25 mouse cellular contexts compared by ENCODE assay signal in the genomic region with DNA sequence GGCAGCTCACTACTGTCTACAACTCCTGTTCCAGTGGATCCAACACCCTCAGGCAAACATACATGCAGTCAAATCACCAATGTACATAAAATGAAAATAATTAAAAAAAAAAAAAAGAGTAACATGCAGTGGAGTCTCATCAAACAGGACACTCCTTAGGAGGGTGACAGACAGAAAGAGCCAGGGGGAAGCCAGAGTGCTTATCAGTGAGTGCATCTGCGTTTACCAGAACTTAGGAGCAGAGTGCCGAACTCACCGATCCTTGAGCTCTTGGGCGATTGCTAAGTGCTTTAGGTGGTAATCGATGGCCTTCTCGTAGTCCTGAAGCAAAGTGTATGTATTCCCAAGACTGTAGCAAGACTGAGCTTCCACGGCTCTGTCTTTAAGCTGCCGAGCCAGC. TPM values are rescaled to one million over a fixed set of nuclear protein-coding genes. Genes with fewer than 3 reads are reported as not detected.
DNase-seq lines count a peak whose midpoint lies in the region; ATAC-seq and TF ChIP-seq lines count a peak whose summit lies in the region.
"Had no signal": no experiment of that assay in that cellular context is flagged by ENCODE, and none has a peak within 500 bp of the region (broad histone marks: within the 10 kb centered on the region; RNA-seq: fewer than 3 reads in every experiment).

No protein-coding gene starts in this region.

- no peaks in the 10 kb centered on the region for H3K4me1 ChIP-seq in heart, adult 2 months (ENCODE audit: control insufficient read depth, insufficient read depth, low read length)
- H3K4me1 ChIP-seq in liver, embryonic 11.5 days (replicated peaks; ENCODE audit: control insufficient read depth, insufficient read depth, low read length) = no peaks in the 10 kb centered on the region
- H3K4me1 ChIP-seq in liver, postnatal 0 days (ENCODE audit: insufficient read depth) = no peaks in the 10 kb centered on the region
- peaks cover 8% of the 10 kb centered on the region for H3K4me1 ChIP-seq in liver, embryonic 13.5 days (replicated peaks)
- no peaks in the 10 kb centered on the region for H3K4me1 ChIP-seq in midbrain, embryonic 11.5 days (ENCODE audit: control insufficient read depth, insufficient read depth, low read length)
- no peaks in the 10 kb centered on the region for H3K4me1 ChIP-seq in midbrain, embryonic 10.5 days

- TF ChIP-seq POLR2A in heart, adult 2 months (IDR thresholded peaks at IDR 0.05; ENCODE audit: insufficient read depth, low read depth, low read length) = no peak

- DNase-seq in heart, adult 11 months = peak; percentile 18
- DNase-seq in heart, adult 2 months = no peak
- no peak for DNase-seq in liver, embryonic 11.5 days (ENCODE audit: low spot score)
- no peak for DNase-seq in liver, postnatal 0 days
- no peak for DNase-seq in liver, embryonic 13.5 days
- no peak for DNase-seq in liver
- DNase-seq in midbrain, embryonic 11.5 days (ENCODE audit: low spot score, missing footprints) = peak; percentile 80
- no peak for DNase-seq in midbrain, embryonic 10.5 days (ENCODE audit: low spot score)
- DNase-seq: adrenal gland, adult 2 months; adrenal gland, adult 8-10 months; adrenal gland, postnatal 10 days; adrenal gland, postnatal 14 days; adrenal gland, postnatal 25 days; adrenal gland, postnatal 36 days; B cell, adult 2 months; cerebellum, adult 11 months; cerebellum, adult 11-12 months had no signal

- ATAC-seq in liver, embryonic 11.5 days (replicated peaks; ENCODE audit: low FRiP score) = peak; percentile 54; the same call in 1 of the 2 replicates
- no peak for ATAC-seq in liver, postnatal 0 days
- 0 out of 2 replicates have a peak, but pooled peaks have one; percentile 45 for ATAC-seq in liver, embryonic 13.5 days (ENCODE audit: low read depth)
- no peak for ATAC-seq in midbrain, embryonic 11.5 days (ENCODE audit: low FRiP score)
- ATAC-seq: activated CD4-positive, CD25-positive, alpha-beta regulatory T cell, adult 4 months; CD4-positive, CD25-positive, alpha-beta regulatory T cell, adult 4 months; Patski had no signal

- intact Hi-C loops in heart, adult 2 months (cut with DNase I) = no loop called here

- no peaks in the 10 kb centered on the region for H3K9me3 ChIP-seq in liver, embryonic 11.5 days (ENCODE audit: control insufficient read depth, low read length)
- no peaks in the 10 kb centered on the region for H3K9me3 ChIP-seq in liver, postnatal 0 days (ENCODE audit: low read length)
- H3K9me3 ChIP-seq in liver, embryonic 13.5 days (replicated peaks) = no peaks in the 10 kb centered on the region
- no peaks in the 10 kb centered on the region for H3K9me3 ChIP-seq in midbrain, embryonic 11.5 days (ENCODE audit: control insufficient read depth, low read length)
- no peaks in the 10 kb centered on the region for H3K9me3 ChIP-seq in midbrain, embryonic 10.5 days (replicated peaks)
- H3K9me3 ChIP-seq: G1E had no signal

- no peaks in the 10 kb centered on the region for H3K27me3 ChIP-seq in heart, adult 2 months (ENCODE audit: control insufficient read depth, insufficient read depth, low read length)
- no peaks in the 10 kb centered on the region for H3K27me3 ChIP-seq in liver, embryonic 11.5 days (replicated peaks; ENCODE audit: control insufficient read depth, insufficient read depth, low read length)
- no peaks in the 10 kb centered on the region for H3K27me3 ChIP-seq in liver, postnatal 0 days (ENCODE audit: insufficient read depth, low read length)
- no peaks in the 10 kb centered on the region for H3K27me3 ChIP-seq in liver, embryonic 13.5 days
- H3K27me3 ChIP-seq in midbrain, embryonic 11.5 days (ENCODE audit: control insufficient read depth, insufficient read depth, low read length) = no peaks in the 10 kb centered on the region
- no peaks in the 10 kb centered on the region for H3K27me3 ChIP-seq in midbrain, embryonic 10.5 days (ENCODE audit: low read depth, poor library complexity, severe bottlenecking)
- H3K27me3 ChIP-seq: CH12.LX, Patski had no signal

- H3K27ac ChIP-seq in heart, adult 2 months = no peak overlapping the region
- H3K27ac ChIP-seq in liver, embryonic 11.5 days (ENCODE audit: low read depth, low read length) = no peak overlapping the region
- H3K27ac ChIP-seq in liver, postnatal 0 days (ENCODE audit: low read depth) = no peak overlapping the region
- no peak overlapping the region for H3K27ac ChIP-seq in liver, embryonic 13.5 days
- no peak overlapping the region for H3K27ac ChIP-seq in midbrain, embryonic 11.5 days (ENCODE audit: low read depth, low read length)
- H3K27ac ChIP-seq in midbrain, embryonic 10.5 days (replicated peaks) = no peak overlapping the region

- no peak overlapping the region for H3K9ac ChIP-seq in heart, adult 2 months (ENCODE audit: low read depth, low read length)
- no peak overlapping the region for H3K9ac ChIP-seq in liver, embryonic 11.5 days (ENCODE audit: low read depth, low read length)
- no peak overlapping the region for H3K9ac ChIP-seq in liver, postnatal 0 days (replicated peaks)
- H3K9ac ChIP-seq in liver, embryonic 13.5 days = no peak overlapping the region
- no peak overlapping the region for H3K9ac ChIP-seq in midbrain, embryonic 11.5 days (ENCODE audit: low read length)

- no peak for TF ChIP-seq EP300 in heart, adult 2 months (IDR thresholded peaks at IDR 0.05; ENCODE audit: insufficient read depth, low read depth, low read length)
- TF ChIP-seq EP300 in liver, postnatal 0 days (IDR thresholded peaks at IDR 0.05; ENCODE audit: low read depth) = no peak

- TF ChIP-seq CTCF in heart, adult 2 months (IDR thresholded peaks at IDR 0.05) = no peak
- no peak for TF ChIP-seq CTCF in liver, postnatal 0 days (IDR thresholded peaks at IDR 0.05; ENCODE audit: low read depth)

- H3K4me2 ChIP-seq in liver, embryonic 11.5 days = no peak overlapping the region
- no peak overlapping the region for H3K4me2 ChIP-seq in liver, postnatal 0 days (ENCODE audit: low read depth, low read length)
- no peak overlapping the region for H3K4me2 ChIP-seq in liver, embryonic 13.5 days
- H3K4me2 ChIP-seq in midbrain, embryonic 11.5 days = no peak overlapping the region

- no peaks in the 10 kb centered on the region for H3K79me2 ChIP-seq in heart, adult 2 months (replicated peaks; ENCODE audit: control insufficient read depth, insufficient read depth, low read length)

- WGBS in heart, adult 2 months = 90% methylated on average over 8 of the region's 8 CpGs
- 78% methylated on average over 8 of the region's 8 CpGs for WGBS in liver, embryonic 11.5 days
- WGBS in liver, postnatal 0 days (ENCODE audit: insufficient replicate concordance) = 86% methylated on average over 8 of the region's 8 CpGs
- 66% methylated on average over 8 of the region's 8 CpGs for WGBS in liver, embryonic 13.5 days (ENCODE audit: insufficient replicate concordance)
- 94% methylated on average over 8 of the region's 8 CpGs for WGBS in midbrain, embryonic 11.5 days
- 95% methylated on average over 8 of the region's 8 CpGs for WGBS in midbrain, embryonic 10.5 days

- no peak overlapping the region for H3K4me3 ChIP-seq in heart, adult 2 months
- no peak overlapping the region for H3K4me3 ChIP-seq in liver, embryonic 11.5 days (ENCODE audit: low read depth, low read length)
- H3K4me3 ChIP-seq in liver, postnatal 0 days (ENCODE audit: low read depth, low read length) = no peak overlapping the region
- no peak overlapping the region for H3K4me3 ChIP-seq in liver, embryonic 13.5 days (replicated peaks)
- no peak overlapping the region for H3K4me3 ChIP-seq in midbrain, embryonic 11.5 days (ENCODE audit: low read depth, low read length)
- no peak overlapping the region for H3K4me3 ChIP-seq in midbrain, embryonic 10.5 days

- no peaks in the 10 kb centered on the region for H3K36me3 ChIP-seq in heart, adult 2 months (ENCODE audit: control insufficient read depth, insufficient read depth, low read length)
- H3K36me3 ChIP-seq in liver, embryonic 11.5 days (ENCODE audit: control insufficient read depth, insufficient read depth, low read length) = peaks cover 23% of the 10 kb centered on the region
- peaks cover 61% of the 10 kb centered on the region for H3K36me3 ChIP-seq in liver, postnatal 0 days (replicated peaks; ENCODE audit: insufficient read depth, low read length)
- peaks cover 85% of the 10 kb centered on the region for H3K36me3 ChIP-seq in liver, embryonic 13.5 days
- H3K36me3 ChIP-seq in midbrain, embryonic 11.5 days (ENCODE audit: control insufficient read depth, insufficient read depth, low read length) = peaks cover 21% of the 10 kb centered on the region; the same call in 1 of the 2 replicates
- peaks cover 94% of the 10 kb centered on the region for H3K36me3 ChIP-seq in midbrain, embryonic 10.5 days

RNA-seq across cellular contexts. Expression of gene Gpsm2, which starts 23.4 kb away (rescaled TPM):
- under 1 TPM; 0.57 to 0.94 TPM for total RNA-seq in heart, adult 2 months (2021)
- polyA plus RNA-seq in heart, adult 2 months (2012; rRNA removed) = 0.82 and 0.91 TPM in 2 replicates
- 41.8 and 46.2 TPM in 2 replicates for polyA plus RNA-seq in liver, embryonic 11.5 days (2014; fragmentation: Nextera tagmentation; extraction: Ambion mirVana)
- 18.3 and 21.6 TPM in 2 replicates for polyA plus RNA-seq in liver, postnatal 0 days (2015; fragmentation: Nextera tagmentation; extraction: Ambion mirVana)
- 35.9 and 45.0 TPM in 2 replicates for polyA plus RNA-seq in liver, embryonic 13.5 days (2015; fragmentation: Nextera tagmentation; extraction: Ambion mirVana)
- 113 and 119 TPM in 2 replicates for polyA plus RNA-seq in midbrain, embryonic 11.5 days (2014; fragmentation: Nextera tagmentation; extraction: Ambion mirVana)
- polyA plus RNA-seq in midbrain, embryonic 10.5 days (2016; fragmentation: Nextera tagmentation; extraction: Ambion mirVana) = 90.8 and 100 TPM in 2 replicates

RNA-seq across cellular contexts. Expression of gene Aknad1, which starts 40.8 kb away (rescaled TPM):
- under 1 TPM in 1 of 2 experiments, not detected in 1; 0.05 TPM for total RNA-seq in heart, adult 2 months (2021)
- 0.04 and 0.06 TPM in 2 replicates for polyA plus RNA-seq in heart, adult 2 months (2012; rRNA removed)
- polyA plus RNA-seq in liver, embryonic 11.5 days (2014; fragmentation: Nextera tagmentation; extraction: Ambion mirVana) = 0.44 and 0.45 TPM in 2 replicates
- polyA plus RNA-seq in liver, postnatal 0 days (2015; fragmentation: Nextera tagmentation; extraction: Ambion mirVana) = 0.06 and 0.13 TPM in 2 replicates
- polyA plus RNA-seq in liver, embryonic 13.5 days (2015; fragmentation: Nextera tagmentation; extraction: Ambion mirVana) = 0.37 and 0.56 TPM in 2 replicates
- polyA plus RNA-seq in midbrain, embryonic 11.5 days (2014; fragmentation: Nextera tagmentation; extraction: Ambion mirVana) = not detected in 2 replicates
- polyA plus RNA-seq in midbrain, embryonic 10.5 days (2016; fragmentation: Nextera tagmentation; extraction: Ambion mirVana) = not detected in 2 replicates
- total RNA-seq: adrenal gland, adult 18-20 months; adrenal gland, adult 2 months; adrenal gland, postnatal 14 days; adrenal gland, postnatal 25 days; adrenal gland, postnatal 36 days; CH12.LX; ES-E14; MEL had no signal
- polyA plus RNA-seq: activated CD4-positive, CD25-positive, alpha-beta regulatory T cell, adult 4 months; adrenal gland, adult 2 months; CD4-positive, CD25-positive, alpha-beta regulatory T cell, adult 4 months; G1E; Patski had no signal

RNA-seq across cellular contexts. Expression of gene Clcc1, which starts 44.9 kb away (rescaled TPM):
- 10 to 100 TPM; 42.7 to 52.0 TPM for total RNA-seq in heart, adult 2 months (2021)
- 34.0 and 45.2 TPM in 2 replicates for polyA plus RNA-seq in heart, adult 2 months (2012; rRNA removed)
- polyA plus RNA-seq in liver, embryonic 11.5 days (2014; fragmentation: Nextera tagmentation; extraction: Ambion mirVana) = 65.4 and 69.9 TPM in 2 replicates
- polyA plus RNA-seq in liver, postnatal 0 days (2015; fragmentation: Nextera tagmentation; extraction: Ambion mirVana) = 49.7 and 51.1 TPM in 2 replicates
- 44.6 and 49.3 TPM in 2 replicates for polyA plus RNA-seq in liver, embryonic 13.5 days (2015; fragmentation: Nextera tagmentation; extraction: Ambion mirVana)
- 64.0 and 76.2 TPM in 2 replicates for polyA plus RNA-seq in midbrain, embryonic 11.5 days (2014; fragmentation: Nextera tagmentation; extraction: Ambion mirVana)
- polyA plus RNA-seq in midbrain, embryonic 10.5 days (2016; fragmentation: Nextera tagmentation; extraction: Ambion mirVana) = 77.5 and 78.8 TPM in 2 replicates

Comparison
In these comparisons a context has a peak if more than half of its experiments do, and no peak if none do; other contexts are left out.
1. DNase-seq: peak in heart, adult 11 months (single experiment) and midbrain, embryonic 11.5 days (single experiment); none in heart, adult 2 months (0 of 2), liver, embryonic 11.5 days (single experiment), liver, postnatal 0 days (single experiment), liver, embryonic 13.5 days (single experiment), liver (single experiment) and midbrain, embryonic 10.5 days (single experiment).
2. ATAC-seq: peak in liver, embryonic 11.5 days (single experiment) and liver, embryonic 13.5 days (single experiment); none in liver, postnatal 0 days (single experiment) and midbrain, embryonic 11.5 days (single experiment).
3. RNA of gene Gpsm2, which starts 23.4 kb away (polyA plus RNA-seq): 113 to 119 TPM in midbrain, embryonic 11.5 days, 90.8 to 100 TPM in midbrain, embryonic 10.5 days, 41.8 to 46.2 TPM in liver, embryonic 11.5 days, 35.9 to 45.0 TPM in liver, embryonic 13.5 days and 18.3 to 21.6 TPM in liver, postnatal 0 days; 0.82 to 0.91 TPM in heart, adult 2 months; every median in the first group is over 10 times any median in the second.